Mouse (Mus musculus): ENCODE measurements around the gene Adamts17. TPM values are rescaled to one million over a fixed set of nuclear protein-coding genes. Genes with fewer than 3 reads are reported as not detected.

Gene Adamts17
- polyA plus RNA-seq, 1 experiment from 2014 or later, result 11.6 TPM

GRCm38 (mm10) chr7:66891431-66891830 is 51.9 kb downstream of the Adamts17 start:
- H3K9ac ChIP-seq, result no peak overlapping the region
- no peak overlapping the region for H3K4me3 ChIP-seq (ENCODE audit: low read depth, low read length)
- DNase-seq, result no peak
- H3K4me2 ChIP-seq, result no peak overlapping the region
- H3K9me3 ChIP-seq (ENCODE audit: low read depth, low read length), result no peaks in the 10 kb centered on the region
- no peak overlapping the region for H3K27ac ChIP-seq (ENCODE audit: low read depth)
- H3K36me3 ChIP-seq (ENCODE audit: insufficient read depth), result no peaks in the 10 kb centered on the region
- H3K27me3 ChIP-seq (ENCODE audit: insufficient read depth, low read length), result no peaks in the 10 kb centered on the region
- no peaks in the 10 kb centered on the region for H3K4me1 ChIP-seq (ENCODE audit: insufficient read depth)
- no peak for ATAC-seq (ENCODE audit: insufficient read depth)
- 62% methylated on average over 2 of the region's 2 CpGs for WGBS
- TF ChIP-seq CTCF (IDR thresholded peaks at IDR 0.05; ENCODE audit: low read depth), result no peak

GRCm38 (mm10) chr7:66892096-66892495 is 52.6 kb downstream of the Adamts17 start:
- Histone ChIP-seq H3K9me3 (ENCODE audit: low read depth, low read length) (0 out of 2 replicates have a peak, but pooled peaks cover 6% of the 10 kb centered on the region), H3K27ac (ENCODE audit: low read depth) (no peak overlapping the region), H3K4me1 (ENCODE audit: insufficient read depth) (no peaks in the 10 kb centered on the region), H3K27me3 (ENCODE audit: insufficient read depth, low read length) (no peaks in the 10 kb centered on the region), H3K4me3 (ENCODE audit: low read depth, low read length) (no peak overlapping the region), H3K36me3 (ENCODE audit: insufficient read depth) (no peaks in the 10 kb centered on the region), H3K4me2 (no peak overlapping the region), H3K9ac (no peak overlapping the region)
- ATAC-seq (ENCODE audit: insufficient read depth), result no peak
- DNase-seq, result no peak
- TF ChIP-seq CTCF (IDR thresholded peaks at IDR 0.05; ENCODE audit: low read depth), result no peak
- 67% methylated on average over 4 of the region's 4 CpGs for WGBS

GRCm38 (mm10) chr7:66902376-66902775 is 62.8 kb downstream of the Adamts17 start:
- Histone ChIP-seq H3K9ac (no peak overlapping the region), H3K4me3 (ENCODE audit: low read depth, low read length) (no peak overlapping the region), H3K27me3 (ENCODE audit: insufficient read depth, low read length) (no peaks in the 10 kb centered on the region), H3K4me1 (ENCODE audit: insufficient read depth) (no peaks in the 10 kb centered on the region), H3K9me3 (ENCODE audit: low read depth, low read length) (no peaks in the 10 kb centered on the region), H3K4me2 (no peak overlapping the region), H3K36me3 (ENCODE audit: insufficient read depth) (no peaks in the 10 kb centered on the region), H3K27ac (ENCODE audit: low read depth) (no peak overlapping the region)
- no peak for TF ChIP-seq CTCF (IDR thresholded peaks at IDR 0.05; ENCODE audit: low read depth)
- no peak for DNase-seq
- no peak for ATAC-seq (ENCODE audit: insufficient read depth)
- 85% methylated on average over 7 of the region's 7 CpGs for WGBS

DNA sequence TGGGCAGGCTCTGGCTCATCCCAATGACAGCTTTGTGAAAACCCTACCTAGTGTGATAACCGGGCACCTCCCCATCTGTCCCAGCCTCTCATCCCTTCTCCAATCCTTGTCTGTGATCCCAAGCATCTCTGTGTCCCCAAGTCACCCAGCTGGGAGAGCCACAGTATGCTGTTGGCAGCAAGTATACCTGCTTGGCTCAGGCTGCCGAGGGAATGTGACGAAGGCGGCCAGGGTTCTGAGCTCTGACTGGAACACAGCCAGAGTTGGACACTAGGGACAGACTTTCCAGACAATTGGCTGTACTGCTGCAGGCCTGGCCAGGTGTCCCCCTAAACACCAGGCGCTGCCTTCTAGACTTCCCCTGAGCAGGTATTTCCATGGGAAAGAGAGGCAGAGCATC is 63.5 kb downstream of the Adamts17 start:
- Histone ChIP-seq H3K27me3 (ENCODE audit: insufficient read depth, low read length) (no peaks in the 10 kb centered on the region), H3K9ac (no peak overlapping the region), H3K27ac (ENCODE audit: low read depth) (no peak overlapping the region), H3K4me2 (no peak overlapping the region), H3K4me1 (ENCODE audit: insufficient read depth) (no peaks in the 10 kb centered on the region), H3K4me3 (ENCODE audit: low read depth, low read length) (no peak overlapping the region), H3K9me3 (ENCODE audit: low read depth, low read length) (no peaks in the 10 kb centered on the region), H3K36me3 (ENCODE audit: insufficient read depth) (no peaks in the 10 kb centered on the region)
- no peak for TF ChIP-seq CTCF (IDR thresholded peaks at IDR 0.05; ENCODE audit: low read depth)
- no peak for ATAC-seq (ENCODE audit: insufficient read depth)
- WGBS, result 65% methylated on average over 5 of the region's 5 CpGs
- DNase-seq, result no peak

DNA sequence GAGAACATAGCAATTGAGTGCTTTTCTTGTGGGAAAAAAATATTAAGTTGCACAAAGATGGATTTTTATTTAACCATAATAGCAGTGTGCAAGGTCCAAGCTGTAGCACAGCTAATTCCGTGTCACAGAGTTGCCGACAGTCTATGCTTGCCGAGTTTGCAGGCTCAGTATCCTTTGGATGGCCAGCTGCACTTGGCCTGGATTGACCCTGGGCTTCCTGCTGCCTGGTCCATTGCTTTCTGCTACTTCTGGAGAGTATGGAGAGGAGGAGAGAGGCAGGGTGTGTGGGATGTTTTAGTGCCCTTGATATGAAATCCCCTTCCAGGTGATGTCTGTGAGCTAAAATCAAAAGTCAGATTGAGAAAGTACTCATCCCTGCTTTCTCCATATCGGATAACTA is 66.4 kb downstream of the Adamts17 start:
- Histone ChIP-seq H3K9me3 (ENCODE audit: low read depth, low read length) (no peaks in the 10 kb centered on the region), H3K4me1 (ENCODE audit: insufficient read depth) (no peaks in the 10 kb centered on the region), H3K4me2 (no peak overlapping the region), H3K4me3 (ENCODE audit: low read depth, low read length) (no peak overlapping the region), H3K9ac (no peak overlapping the region), H3K27me3 (ENCODE audit: insufficient read depth, low read length) (no peaks in the 10 kb centered on the region), H3K36me3 (ENCODE audit: insufficient read depth) (peaks cover 4% of the 10 kb centered on the region; the same call in 1 of the 2 replicates), H3K27ac (ENCODE audit: low read depth) (no peak overlapping the region)
- 81% methylated on average over 4 of the region's 4 CpGs for WGBS
- no peak for TF ChIP-seq CTCF (IDR thresholded peaks at IDR 0.05; ENCODE audit: low read depth)
- no peak for DNase-seq
- no peak for ATAC-seq (ENCODE audit: insufficient read depth)

DNA sequence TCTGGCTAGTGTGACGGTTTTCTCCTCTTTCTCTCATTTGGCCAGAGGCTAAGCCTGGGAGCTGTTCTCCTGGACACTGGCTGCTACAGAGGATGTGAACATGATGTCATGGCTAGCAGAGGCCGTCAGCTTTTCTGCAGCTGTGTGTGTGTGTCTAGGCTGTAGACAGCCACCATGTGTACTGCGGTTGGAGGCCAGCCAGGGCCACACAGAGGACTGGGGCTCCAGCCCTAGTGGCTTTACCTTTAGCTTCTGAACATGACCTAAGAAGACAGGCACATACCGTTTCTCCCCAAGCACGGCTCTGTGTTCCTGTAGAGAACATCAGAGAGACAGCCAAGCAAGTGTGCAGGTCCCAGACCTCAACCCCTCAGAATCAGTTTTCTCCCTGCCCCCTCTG is 73.3 kb downstream of the Adamts17 start:
- Histone ChIP-seq H3K9ac (no peak overlapping the region), H3K9me3 (ENCODE audit: low read depth, low read length) (no peaks in the 10 kb centered on the region), H3K4me3 (ENCODE audit: low read depth, low read length) (no peak overlapping the region), H3K27me3 (ENCODE audit: insufficient read depth, low read length) (no peaks in the 10 kb centered on the region), H3K27ac (ENCODE audit: low read depth) (peak overlapping the region; percentile 42; the same call in 1 of the 2 replicates), H3K36me3 (ENCODE audit: insufficient read depth) (peaks cover 4% of the 10 kb centered on the region; the same call in 1 of the 2 replicates), H3K4me1 (ENCODE audit: insufficient read depth) (peaks cover 8% of the 10 kb centered on the region), H3K4me2 (no peak overlapping the region)
- WGBS, result 28% methylated on average over 5 of the region's 5 CpGs
- ATAC-seq (ENCODE audit: insufficient read depth) (peak; percentile 93), DNase-seq (peak; percentile 76)
- TF ChIP-seq CTCF (IDR thresholded peaks at IDR 0.05; ENCODE audit: low read depth), result no peak

- TF ChIP-seq CTCF (IDR thresholded peaks at IDR 0.05; ENCODE audit: low read depth), result no peak
- WGBS, result 87% methylated on average over 3 of the region's 3 CpGs
- Histone ChIP-seq H3K4me2 (no peak overlapping the region), H3K4me3 (ENCODE audit: low read depth, low read length) (no peak overlapping the region), H3K9ac (no peak overlapping the region), H3K36me3 (ENCODE audit: insufficient read depth) (no peaks in the 10 kb centered on the region), H3K27ac (ENCODE audit: low read depth) (no peak overlapping the region), H3K4me1 (ENCODE audit: insufficient read depth) (peaks cover 2% of the 10 kb centered on the region; the same call in 1 of the 2 replicates), H3K27me3 (ENCODE audit: insufficient read depth, low read length) (no peaks in the 10 kb centered on the region), H3K9me3 (ENCODE audit: low read depth, low read length) (no peaks in the 10 kb centered on the region)
- peak; percentile 33; the same call in 1 of the 2 replicates for ATAC-seq (ENCODE audit: insufficient read depth)
- DNase-seq, result peak; percentile 42
Measured at GRCm38 (mm10) chr7:66923595-66923994, 84.1 kb downstream of the Adamts17 start.

- ATAC-seq (ENCODE audit: insufficient read depth), result peak; percentile 90
- no peak overlapping the region for H3K27ac ChIP-seq (ENCODE audit: low read depth)
Measured at GRCm38 (mm10) chr7:66924104-66924503, 84.6 kb downstream of the Adamts17 start.

More at GRCm38 (mm10) chr7:66924104-66924503, 84.6 kb downstream of the Adamts17 start:
- DNase-seq, result peak; percentile 62
- TF ChIP-seq CTCF (IDR thresholded peaks at IDR 0.05; ENCODE audit: low read depth), result no peak
- no peak overlapping the region for H3K4me2 ChIP-seq
- H3K9me3 ChIP-seq (ENCODE audit: low read depth, low read length), result no peaks in the 10 kb centered on the region
- peaks cover 7% of the 10 kb centered on the region for H3K4me1 ChIP-seq (ENCODE audit: insufficient read depth)
- WGBS, result 47% methylated on average over 1 of the region's 1 CpGs
- no peak overlapping the region for H3K4me3 ChIP-seq (ENCODE audit: low read depth, low read length)
- no peak overlapping the region for H3K9ac ChIP-seq
- H3K36me3 ChIP-seq (ENCODE audit: insufficient read depth), result no peaks in the 10 kb centered on the region
- H3K27me3 ChIP-seq (ENCODE audit: insufficient read depth, low read length), result no peaks in the 10 kb centered on the region
